Mouse (Mus musculus): ENCODE data around the gene Glcci1. TPM values are rescaled to one million over a fixed set of nuclear protein-coding genes. Genes with fewer than 3 reads are reported as not detected.
"Not testable (repeated sequence)": the region's sequence is repeated elsewhere in the genome, so short reads cannot be mapped to it uniquely, and the experiment has no call there.

The Glcci1 gene
- total RNA-seq, 2 experiments from 2014 or later = 4.2 to 4.3 TPM

DNA sequence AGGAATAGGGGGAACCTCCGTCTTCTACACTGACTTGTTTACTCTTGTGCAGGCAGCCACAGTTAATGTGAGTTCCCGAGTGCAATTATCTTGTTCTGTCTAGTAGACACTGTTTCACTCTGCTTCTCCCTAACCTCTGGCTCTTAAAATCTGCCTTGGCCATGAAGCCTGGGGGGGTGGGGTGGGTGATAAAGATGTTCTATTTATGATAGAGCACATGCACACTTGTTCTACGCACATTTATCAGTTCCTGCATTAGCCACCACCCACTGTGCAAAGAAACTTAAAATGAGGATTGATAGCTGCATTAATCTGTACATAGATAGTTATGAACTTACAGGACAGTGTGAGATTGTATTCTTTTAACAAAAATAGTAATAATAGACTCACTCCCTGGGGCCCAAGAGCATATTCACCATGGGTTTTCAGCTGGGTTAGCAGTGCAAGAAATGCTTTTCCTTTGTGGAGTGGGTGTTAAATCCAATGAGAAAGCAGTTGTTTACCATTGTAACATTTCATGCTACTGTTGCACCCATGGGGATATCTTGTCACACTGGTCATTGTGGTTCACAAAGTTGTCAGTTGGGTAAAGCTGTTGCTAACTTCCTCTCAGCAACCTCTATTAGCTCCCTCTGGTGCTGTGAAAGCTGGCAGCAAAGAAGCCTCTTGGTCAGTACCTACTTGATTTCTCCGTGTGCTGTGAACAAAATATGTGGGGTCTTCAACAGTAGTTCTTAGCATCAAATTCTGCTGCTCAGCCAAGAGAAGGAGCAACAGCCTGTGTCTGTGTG is 21.9 kb downstream of the Glcci1 start:
- intact Hi-C loops (cut with DNase I) = no loop called here
- Histone ChIP-seq H3K27ac (no peak overlapping the region), H3K4me3 (no peak overlapping the region)
- DNase-seq = no peak
- no peak for TF ChIP-seq CTCF (IDR thresholded peaks at IDR 0.05)

DNA sequence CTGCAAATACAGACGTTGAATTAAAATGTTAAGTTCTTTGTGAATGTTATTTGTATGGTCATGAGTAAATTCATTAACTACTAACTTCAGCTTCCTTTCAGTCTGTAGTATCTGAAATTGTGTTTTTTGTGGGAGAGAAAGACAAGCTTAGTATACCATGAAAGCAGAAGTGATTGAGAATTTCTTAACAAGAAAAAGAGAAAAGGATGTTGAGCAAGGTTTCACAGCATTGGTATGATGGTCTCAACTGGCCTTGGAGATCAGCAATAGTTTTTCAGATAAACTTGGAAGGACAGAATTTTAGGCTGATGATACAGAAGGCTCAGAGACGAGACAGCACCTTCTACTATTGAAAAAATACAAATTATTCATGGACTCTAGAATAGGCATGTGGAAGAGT is 27.5 kb downstream of the Glcci1 start:
- intact Hi-C loops (cut with DNase I) = no loop called here
- H3K4me3 ChIP-seq = no peak overlapping the region
- TF ChIP-seq CTCF (IDR thresholded peaks at IDR 0.05) = no peak
- no peak overlapping the region for H3K27ac ChIP-seq
- no peak for DNase-seq

- DNase-seq; H3K27ac ChIP-seq; H3K4me3 ChIP-seq; intact Hi-C loops (cut with DNase I): not testable (repeated sequence)
Observed at GRCm38 (mm10) chr6:8541531-8541930, 32.1 kb downstream of the Glcci1 start.

- no peak overlapping the region for H3K27ac ChIP-seq
- TF ChIP-seq CTCF (IDR thresholded peaks at IDR 0.05) = no peak
- intact Hi-C loops (cut with DNase I) = no loop called here
- DNase-seq = no peak
- no peak overlapping the region for H3K4me3 ChIP-seq
Observed at GRCm38 (mm10) chr6:8544822-8545221, 35.4 kb downstream of the Glcci1 start.

DNA sequence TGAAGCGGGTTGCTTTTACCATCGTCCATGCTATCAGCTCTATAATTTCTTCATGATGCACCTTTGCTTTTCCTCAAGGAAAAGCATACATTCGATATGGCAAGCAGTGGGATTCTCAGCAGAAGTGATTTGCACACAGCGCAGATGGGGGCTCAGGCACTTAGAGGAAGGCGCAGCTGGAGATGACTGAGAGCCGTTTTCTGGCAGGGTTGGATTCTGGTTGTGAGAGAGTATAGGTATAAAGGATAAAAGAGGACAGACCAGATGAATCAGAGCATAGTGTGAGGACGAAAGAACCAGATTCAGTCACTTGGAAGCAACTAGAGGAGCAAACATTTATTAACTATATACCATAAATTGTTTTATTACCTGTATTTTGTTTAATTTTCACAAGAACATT is 36.4 kb downstream of the Glcci1 start:
- no peak for DNase-seq
- Histone ChIP-seq H3K4me3 (no peak overlapping the region), H3K27ac (no peak overlapping the region)
- no peak for TF ChIP-seq CTCF (IDR thresholded peaks at IDR 0.05)
- intact Hi-C loops (cut with DNase I) = no loop called here

DNA sequence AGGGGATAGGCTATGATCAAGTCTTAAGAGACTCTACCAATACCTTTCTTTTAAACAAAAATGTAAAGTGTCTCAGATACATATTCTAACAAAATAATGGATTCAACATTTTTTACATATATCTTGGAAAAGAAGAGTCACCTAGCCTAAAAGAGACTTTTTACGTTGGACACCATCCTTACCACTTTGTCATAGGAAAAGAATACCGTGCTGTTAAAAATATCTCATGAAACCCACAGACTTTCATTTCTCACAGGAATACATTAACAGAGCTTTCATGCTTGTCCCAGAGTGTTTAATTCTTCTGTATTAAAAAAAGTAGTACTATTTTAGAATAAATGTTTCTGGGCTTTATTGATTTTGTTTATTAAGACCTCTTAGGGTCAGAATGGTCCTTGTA is 41.8 kb downstream of the Glcci1 start:
- Histone ChIP-seq H3K27ac (no peak overlapping the region), H3K4me3 (no peak overlapping the region)
- intact Hi-C loops (cut with DNase I) = no loop called here
- DNase-seq = no peak
- TF ChIP-seq CTCF (IDR thresholded peaks at IDR 0.05) = no peak

DNA sequence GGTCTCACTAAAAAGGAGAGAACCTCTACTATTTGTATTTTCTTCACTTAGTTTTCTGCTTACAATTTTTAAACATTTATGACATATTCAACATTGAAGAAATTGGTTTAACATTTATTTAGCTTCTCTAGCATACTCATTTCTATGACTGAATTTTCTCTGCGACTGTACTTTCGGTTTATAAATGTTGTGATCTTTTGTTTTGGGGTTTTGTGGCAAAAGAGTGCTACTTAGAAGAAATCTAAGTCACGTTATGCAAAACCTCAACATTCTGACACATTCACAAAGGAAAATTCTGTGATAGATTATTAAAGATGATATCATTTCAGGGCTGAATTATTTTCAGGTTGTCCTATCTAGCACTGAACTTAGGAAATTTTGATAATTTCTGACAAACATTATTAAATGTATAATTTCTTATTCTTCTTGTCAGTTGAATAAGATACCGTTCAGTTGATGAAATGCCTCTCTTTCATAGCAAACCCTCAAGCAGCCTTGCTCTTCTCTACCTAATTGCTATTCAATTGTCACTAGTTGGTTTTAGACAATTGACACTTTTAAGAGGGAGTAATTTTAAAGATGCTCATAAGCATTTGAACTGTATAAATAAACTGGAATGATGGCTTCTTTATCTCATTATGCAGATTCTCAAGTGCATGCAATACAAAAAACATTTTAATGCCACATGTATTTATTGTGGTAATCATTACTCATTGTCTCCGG is 47.6 kb downstream of the Glcci1 start:
- DNase-seq = no peak
- intact Hi-C loops (cut with DNase I) = no loop called here
- Histone ChIP-seq H3K27ac (no peak overlapping the region), H3K4me3 (no peak overlapping the region)
- no peak for TF ChIP-seq CTCF (IDR thresholded peaks at IDR 0.05)

DNA sequence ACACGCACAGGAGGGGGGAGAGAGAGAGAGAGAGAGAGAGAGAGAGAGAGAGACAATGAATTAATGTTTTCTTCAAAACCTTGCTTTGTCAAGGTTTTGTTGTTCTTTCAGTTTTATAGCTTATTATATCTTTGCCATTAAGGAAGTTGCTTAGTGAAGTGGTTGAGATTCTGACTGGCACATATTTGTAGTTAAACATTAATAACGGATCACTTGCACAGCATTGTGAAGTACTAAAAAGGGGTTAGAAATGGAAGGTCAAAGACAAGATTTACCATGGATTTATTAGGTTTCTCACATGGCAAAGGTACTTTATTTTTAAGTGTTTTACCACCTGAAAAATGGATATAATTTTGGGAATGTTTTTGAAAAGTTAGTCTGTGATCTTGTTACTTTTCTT is 51.3 kb downstream of the Glcci1 start:
- intact Hi-C loops (cut with DNase I) = no loop called here
- Histone ChIP-seq H3K4me3 (no peak overlapping the region), H3K27ac (no peak overlapping the region)
- no peak for DNase-seq
- TF ChIP-seq CTCF (IDR thresholded peaks at IDR 0.05) = no peak

DNA sequence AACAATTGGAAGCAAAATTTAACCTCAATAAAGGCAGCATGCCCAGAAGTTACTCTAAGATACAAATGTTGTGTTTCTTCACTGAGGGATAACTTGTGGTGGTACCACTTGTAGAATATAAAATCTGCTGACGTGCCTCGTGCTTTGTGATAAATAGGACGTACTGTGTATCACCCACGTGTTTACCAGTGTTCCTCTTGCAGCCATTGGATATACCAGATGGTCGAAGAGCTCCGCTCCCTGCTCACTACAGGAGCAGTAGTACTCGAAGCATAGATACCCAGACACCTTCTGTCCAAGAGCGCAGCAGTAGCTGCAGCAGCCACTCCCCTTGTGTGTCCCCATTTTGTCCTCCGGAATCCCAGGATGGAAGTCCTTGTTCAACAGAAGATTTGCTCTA is 73.0 kb downstream of the Glcci1 start:
- no peak overlapping the region for H3K4me3 ChIP-seq
- intact Hi-C loops (cut with DNase I) = no loop called here
- no peak for DNase-seq
- no peak overlapping the region for H3K27ac ChIP-seq
- no peak for TF ChIP-seq CTCF (IDR thresholded peaks at IDR 0.05)

DNA sequence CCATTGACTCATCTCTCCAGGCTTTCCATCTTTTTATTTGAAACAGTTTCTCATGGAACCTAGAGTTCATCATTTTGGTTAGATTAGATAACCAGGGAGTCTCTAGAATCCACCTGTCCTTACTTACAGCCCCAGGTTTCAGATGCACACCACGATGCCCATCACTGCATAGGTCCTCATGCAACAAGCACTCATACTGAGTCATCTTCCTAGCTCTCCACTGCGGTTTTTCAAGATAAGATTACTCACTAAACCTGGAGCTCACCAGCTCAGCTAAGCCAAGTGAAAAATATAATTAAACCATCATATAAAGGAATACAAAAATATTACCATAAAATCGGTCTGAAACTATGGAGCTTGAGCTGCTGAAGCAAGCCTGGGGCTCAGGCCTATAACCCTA is 74.5 kb downstream of the Glcci1 start:
- Histone ChIP-seq H3K27ac (no peak overlapping the region), H3K4me3 (no peak overlapping the region)
- no peak for TF ChIP-seq CTCF (IDR thresholded peaks at IDR 0.05)
- intact Hi-C loops (cut with DNase I) = no loop called here
- DNase-seq = no peak

DNA sequence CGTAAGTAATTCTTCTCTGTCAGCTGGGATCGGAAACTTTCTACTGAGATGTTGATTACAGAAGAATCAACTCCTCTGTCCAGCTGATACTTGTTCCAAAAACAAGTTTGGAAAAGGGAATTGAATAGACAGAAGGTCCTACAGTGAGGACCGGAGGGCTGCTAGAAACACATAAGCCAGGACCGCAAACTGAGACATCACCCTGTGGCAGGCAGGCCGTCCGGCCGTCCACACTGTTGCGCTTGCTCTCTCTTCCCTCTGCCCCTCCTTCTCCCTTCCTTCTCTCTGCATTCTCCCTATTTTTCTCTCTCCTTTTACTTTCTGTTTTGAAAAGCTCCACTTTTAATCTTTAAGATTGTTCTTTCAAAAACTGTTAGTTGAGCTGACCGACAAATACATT is 82.3 kb downstream of the Glcci1 start:
- no peak for DNase-seq
- intact Hi-C loops (cut with DNase I) = no loop called here
- no peak for TF ChIP-seq CTCF (IDR thresholded peaks at IDR 0.05)
- Histone ChIP-seq H3K27ac (no peak overlapping the region), H3K4me3 (no peak overlapping the region)

DNA sequence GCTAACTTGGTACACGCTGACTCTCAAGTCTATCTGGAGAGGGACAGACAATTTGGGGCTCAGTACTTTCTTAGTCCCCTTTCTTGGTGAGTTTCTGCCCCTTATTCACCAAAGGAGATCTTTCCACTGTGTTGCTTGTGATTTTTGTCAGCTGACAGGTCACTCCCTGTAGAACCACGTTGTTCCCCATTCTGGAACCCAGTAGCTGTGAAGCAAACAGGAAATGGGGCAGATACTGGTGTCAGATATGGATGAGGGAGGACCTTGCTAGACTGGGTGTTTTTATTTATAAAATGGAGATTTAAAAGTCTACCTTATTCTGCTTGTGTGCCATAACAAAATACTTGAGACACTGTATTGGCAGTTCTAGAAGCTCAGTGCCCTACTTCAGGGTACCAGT is 108.0 kb downstream of the Glcci1 start:
- Histone ChIP-seq H3K4me3 (no peak overlapping the region), H3K27ac (no peak overlapping the region)
- TF ChIP-seq CTCF (IDR thresholded peaks at IDR 0.05) = no peak
- intact Hi-C loops (cut with DNase I) = no loop called here
- DNase-seq = no peak

DNA sequence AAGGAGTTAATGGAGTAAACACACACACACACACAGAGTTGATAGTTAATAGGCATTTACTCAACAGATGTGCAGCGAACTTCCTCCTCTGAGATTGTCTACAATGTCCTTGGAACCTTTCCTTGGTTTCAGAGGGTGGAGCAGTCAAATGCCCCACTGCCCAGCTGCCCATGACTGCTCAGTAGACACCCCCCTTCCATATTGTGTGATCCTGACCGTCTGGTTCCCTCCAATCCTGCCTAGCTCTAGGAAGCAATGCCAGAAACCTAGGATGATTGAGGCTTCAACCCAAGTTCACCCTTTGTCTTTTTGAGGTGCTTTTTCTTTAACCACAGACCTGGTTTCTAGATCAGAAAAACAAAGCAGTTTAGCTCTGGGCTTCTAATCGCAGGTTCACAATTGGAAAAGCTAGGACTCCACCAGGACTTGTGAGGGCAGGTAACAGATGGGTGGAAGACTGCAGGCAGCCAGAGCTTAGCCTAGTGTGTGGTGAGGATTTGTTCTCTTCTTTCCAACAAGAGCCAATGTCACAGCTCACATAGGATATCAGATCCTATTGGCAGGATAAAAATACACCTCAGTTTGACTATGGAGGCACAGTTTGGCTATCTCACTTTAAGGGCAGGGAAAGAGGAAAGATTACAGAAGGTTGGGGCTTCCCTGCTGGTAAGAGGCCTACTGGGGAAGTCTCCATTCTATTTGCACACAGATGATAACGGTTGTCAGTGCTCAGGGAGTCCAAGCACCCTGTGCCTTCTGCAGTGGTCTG is 110.4 kb downstream of the Glcci1 start:
- intact Hi-C loops (cut with DNase I) = no loop called here

More for the DNA sequence above, 110.4 kb downstream of the Glcci1 start:
- H3K27ac ChIP-seq = no peak overlapping the region
- TF ChIP-seq CTCF (IDR thresholded peaks at IDR 0.05) = no peak
- DNase-seq = no peak
- H3K4me3 ChIP-seq = no peak overlapping the region
